26 mouse cellular contexts compared by ENCODE assay signal in the genomic region with DNA sequence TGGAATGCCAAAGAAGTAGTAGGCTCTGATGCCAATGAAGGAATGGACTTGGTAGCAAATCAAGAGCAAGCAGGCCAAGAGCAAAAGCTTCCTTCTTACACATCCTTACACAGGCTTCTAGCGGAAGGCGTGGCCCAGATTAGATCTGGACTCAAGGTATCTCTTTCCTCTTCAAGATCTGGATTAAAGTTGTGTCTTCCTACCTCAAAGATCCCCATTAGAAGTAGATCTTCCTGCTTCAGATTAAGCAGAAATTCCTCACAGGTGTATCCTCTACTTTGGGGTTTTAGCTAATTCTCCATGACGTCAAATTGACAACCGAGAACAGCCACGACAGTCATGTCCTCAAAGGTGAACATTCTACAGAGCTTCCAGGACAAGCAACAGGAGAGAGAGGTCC. TPM values are rescaled to one million over a fixed set of nuclear protein-coding genes. Genes with fewer than 3 reads are reported as not detected.
DNase-seq lines count a peak whose midpoint lies in the region; ATAC-seq lines count a peak whose summit lies in the region.
"Had no signal": no experiment of that assay in that cellular context is flagged by ENCODE, and none has a peak within 500 bp of the region (broad histone marks: within the 10 kb centered on the region; RNA-seq: fewer than 3 reads in every experiment).

No protein-coding gene starts in this region.

- no peak overlapping the region for H3K9ac ChIP-seq in midbrain, embryonic 11.5 days (ENCODE audit: low read length)
- H3K9ac ChIP-seq in midbrain, embryonic 13.5 days (replicated peaks), result no peak overlapping the region
- no peak overlapping the region for H3K9ac ChIP-seq in heart, embryonic 11.5 days (ENCODE audit: low read depth, low read length)

- ATAC-seq in CD4-positive, CD25-positive, alpha-beta regulatory T cell, adult 4 months, result no peak
- ATAC-seq in midbrain, embryonic 11.5 days (ENCODE audit: low FRiP score), result no peak
- ATAC-seq in midbrain, embryonic 13.5 days, result no peak
- no peak for ATAC-seq in heart, embryonic 11.5 days (replicated peaks; ENCODE audit: insufficient number of reproducible peaks, low FRiP score, low TSS enrichment)
- ATAC-seq: activated CD4-positive, CD25-positive, alpha-beta regulatory T cell, adult 4 months; Patski had no signal

- no peak overlapping the region for H3K27ac ChIP-seq in midbrain, embryonic 11.5 days (ENCODE audit: low read depth, low read length)
- no peak overlapping the region for H3K27ac ChIP-seq in midbrain, embryonic 13.5 days
- no peak overlapping the region for H3K27ac ChIP-seq in heart, embryonic 11.5 days (ENCODE audit: low read depth, low read length)

- H3K9me3 ChIP-seq in midbrain, embryonic 11.5 days (ENCODE audit: control insufficient read depth, low read length), result no peaks in the 10 kb centered on the region
- H3K9me3 ChIP-seq in midbrain, embryonic 13.5 days, result no peaks in the 10 kb centered on the region
- no peaks in the 10 kb centered on the region for H3K9me3 ChIP-seq in heart, embryonic 11.5 days (replicated peaks; ENCODE audit: control insufficient read depth, low read length)
- H3K9me3 ChIP-seq: G1E had no signal

- no peak overlapping the region for H3K4me2 ChIP-seq in midbrain, embryonic 11.5 days
- H3K4me2 ChIP-seq in midbrain, embryonic 13.5 days (replicated peaks), result no peak overlapping the region
- H3K4me2 ChIP-seq in heart, embryonic 11.5 days, result no peak overlapping the region

- H3K36me3 ChIP-seq in midbrain, embryonic 11.5 days (ENCODE audit: control insufficient read depth, insufficient read depth, low read length), result no peaks in the 10 kb centered on the region
- no peaks in the 10 kb centered on the region for H3K36me3 ChIP-seq in midbrain, embryonic 13.5 days
- no peaks in the 10 kb centered on the region for H3K36me3 ChIP-seq in heart, embryonic 11.5 days (ENCODE audit: control insufficient read depth, insufficient read depth, low read length)
- H3K36me3 ChIP-seq: G1E had no signal

- no peak overlapping the region for H3K4me3 ChIP-seq in midbrain, embryonic 11.5 days (ENCODE audit: low read depth, low read length)
- H3K4me3 ChIP-seq in midbrain, embryonic 13.5 days (replicated peaks), result no peak overlapping the region
- no peak overlapping the region for H3K4me3 ChIP-seq in heart, embryonic 11.5 days (ENCODE audit: low read depth, low read length)

- H3K27me3 ChIP-seq in midbrain, embryonic 11.5 days (ENCODE audit: control insufficient read depth, insufficient read depth, low read length), result no peaks in the 10 kb centered on the region
- H3K27me3 ChIP-seq in midbrain, embryonic 13.5 days, result no peaks in the 10 kb centered on the region
- no peaks in the 10 kb centered on the region for H3K27me3 ChIP-seq in heart, embryonic 11.5 days (ENCODE audit: control insufficient read depth, insufficient read depth, low read length)
- H3K27me3 ChIP-seq: CH12.LX, Patski had no signal

- peak; percentile 21 for DNase-seq in CD4-positive, CD25-positive, alpha-beta regulatory T cell, adult 2 months (ENCODE audit: low read depth, low spot score)
- peak; percentile 23 for DNase-seq in midbrain, embryonic 11.5 days (ENCODE audit: low spot score, missing footprints)
- peak; percentile 56 for DNase-seq in CD4-positive helper T cell, adult 2 months (ENCODE audit: low read depth, low spot score)
- DNase-seq in induced T-regulatory cell, adult 2 months (ENCODE audit: low read depth), result peak; percentile 66
- no peak for DNase-seq in Muller cell, postnatal 12 days (ENCODE audit: inconsistent ontology term)
- DNase-seq: adrenal gland, adult 2 months; adrenal gland, adult 8-10 months; adrenal gland, postnatal 10 days; adrenal gland, postnatal 14 days; adrenal gland, postnatal 25 days; adrenal gland, postnatal 36 days; B cell, adult 2 months; cerebellum, adult 11 months; cerebellum, adult 11-12 months; cerebellum, adult 18-20 months; cerebellum, adult 2 months; cerebellum, adult 8-10 months; cerebellum, adult 9-10 months had no signal

- 94% methylated on average over 5 of the region's 5 CpGs for WGBS in midbrain, embryonic 11.5 days
- WGBS in midbrain, embryonic 13.5 days, result 97% methylated on average over 5 of the region's 5 CpGs
- WGBS in heart, embryonic 11.5 days (ENCODE audit: insufficient replicate concordance), result 90% methylated on average over 5 of the region's 5 CpGs

- no peaks in the 10 kb centered on the region for H3K4me1 ChIP-seq in midbrain, embryonic 11.5 days (ENCODE audit: control insufficient read depth, insufficient read depth, low read length)
- H3K4me1 ChIP-seq in midbrain, embryonic 13.5 days (replicated peaks), result no peaks in the 10 kb centered on the region
- H3K4me1 ChIP-seq in heart, embryonic 11.5 days (ENCODE audit: control insufficient read depth, insufficient read depth, low read length), result no peaks in the 10 kb centered on the region

RNA-seq across cellular contexts. Expression of gene Tigit, which starts 27.8 kb away (rescaled TPM):
- 100 to 1,000 TPM; 309 to 452 TPM for polyA plus RNA-seq in CD4-positive, CD25-positive, alpha-beta regulatory T cell, adult 4 months (2017; shearing (Covaris generic))
- polyA plus RNA-seq in midbrain, embryonic 11.5 days (2014; fragmentation: Nextera tagmentation; extraction: Ambion mirVana), result not detected in 2 replicates
- not detected in 2 replicates for polyA plus RNA-seq in midbrain, embryonic 13.5 days (2015; fragmentation: Nextera tagmentation; extraction: Ambion mirVana)
- not detected in 2 replicates for polyA plus RNA-seq in heart, embryonic 11.5 days (2014; fragmentation: Nextera tagmentation; extraction: Ambion mirVana)
- polyA plus RNA-seq: brain, embryonic 14.5 days; cerebellum, adult 2 months; G1E; Patski had no signal

Comparison
In these comparisons a context has a peak if more than half of its experiments do, and no peak if none do; other contexts are left out.
1. RNA of gene Tigit, which starts 27.8 kb away (polyA plus RNA-seq): 309 to 452 TPM in CD4-positive, CD25-positive, alpha-beta regulatory T cell, adult 4 months; not detected in midbrain, embryonic 13.5 days, not detected in midbrain, embryonic 11.5 days and not detected in heart, embryonic 11.5 days; every median in the first group is over 100 times any median in the second.